Mouse (Mus musculus) natural killer cell, adult 2 months (primary cell): Measurements from ENCODE around the gene Slc7a5.

Experiments
- DNase-seq, 2 experiments: peaks; one replicate each; pipeline ENCODE4 v3.0.0; 2022; ENCODE audit warnings: low spot score in 2 of 2

Gene Slc7a5

GRCm38 (mm10) chr8:121936391-121936790 is 28.9 kb upstream of the Slc7a5 start:
- DNase-seq = no peak

- DNase-seq = no peak
Measured at GRCm38 (mm10) chr8:121935341-121936294, 28.1 kb upstream of the Slc7a5 start.

- no peak for DNase-seq
Measured at GRCm38 (mm10) chr8:121934923-121935322, 27.4 kb upstream of the Slc7a5 start.

GRCm38 (mm10) chr8:121934506-121934905 is 27.0 kb upstream of the Slc7a5 start:
- DNase-seq = peak; percentile 19 to 27

GRCm38 (mm10) chr8:121932668-121933520 is 25.4 kb upstream of the Slc7a5 start:
- DNase-seq = no peak

- DNase-seq = no peak
Measured at GRCm38 (mm10) chr8:121932026-121932667, 24.7 kb upstream of the Slc7a5 start.

- DNase-seq = no peak
Measured at GRCm38 (mm10) chr8:121931571-121931970, 24.1 kb upstream of the Slc7a5 start.

- no peak for DNase-seq
Measured at GRCm38 (mm10) chr8:121930047-121930446, 22.6 kb upstream of the Slc7a5 start.

GRCm38 (mm10) chr8:121927316-121927715 is 19.8 kb upstream of the Slc7a5 start:
- peak in 1 of 2 experiments; percentile 33 for DNase-seq

- DNase-seq = no peak
Measured at GRCm38 (mm10) chr8:121926266-121926665, 18.8 kb upstream of the Slc7a5 start.

GRCm38 (mm10) chr8:121925624-121926023 is 18.1 kb upstream of the Slc7a5 start:
- peak; percentile 50 to 70 for DNase-seq

- no peak for DNase-seq
Measured at GRCm38 (mm10) chr8:121924681-121925080, 17.2 kb upstream of the Slc7a5 start.

- DNase-seq = no peak
Measured at GRCm38 (mm10) chr8:121922101-121922500, 14.6 kb upstream of the Slc7a5 start.

GRCm38 (mm10) chr8:121921582-121921981 is 14.1 kb upstream of the Slc7a5 start:
- no peak for DNase-seq

GRCm38 (mm10) chr8:121919731-121920130 is 12.2 kb upstream of the Slc7a5 start:
- no peak for DNase-seq

GRCm38 (mm10) chr8:121919158-121919557 is 11.7 kb upstream of the Slc7a5 start:
- no peak for DNase-seq

- DNase-seq = no peak
Measured at GRCm38 (mm10) chr8:121913378-121913777, 5.9 kb upstream of the Slc7a5 start.

GRCm38 (mm10) chr8:121912831-121913230 is 5.3 kb upstream of the Slc7a5 start:
- DNase-seq = no peak

- no peak for DNase-seq
Measured at GRCm38 (mm10) chr8:121911987-121912386, 4.5 kb upstream of the Slc7a5 start.

- DNase-seq = no peak
Measured at GRCm38 (mm10) chr8:121911400-121911799, 3.9 kb upstream of the Slc7a5 start.

GRCm38 (mm10) chr8:121909663-121910062 is 2.2 kb upstream of the Slc7a5 start:
- peak; percentile 57 to 81 for DNase-seq

GRCm38 (mm10) chr8:121909148-121909541 is 1.7 kb upstream of the Slc7a5 start:
- no peak for DNase-seq
